ENCODE assay signal across 14 mouse cellular contexts in genomic region chr13:12274721-12275120, GRCm38 (mm10). TPM values are rescaled to one million over a fixed set of nuclear protein-coding genes. Genes with fewer than 3 reads are reported as not detected.
DNase-seq lines count a peak whose midpoint lies in the region; TF ChIP-seq lines count a peak whose summit lies in the region.
"Had no signal": no experiment of that assay in that cellular context is flagged by ENCODE, and none has a peak within 500 bp of the region (broad histone marks: within the 10 kb centered on the region; RNA-seq: fewer than 3 reads in every experiment).

No protein-coding gene starts in this region.

- WGBS in kidney, adult 2 months, result 35% methylated on average over 6 of the region's 6 CpGs
- WGBS in thymus, adult 2 months, result 82% methylated on average over 6 of the region's 6 CpGs

- no peaks in the 10 kb centered on the region for H3K36me3 ChIP-seq in kidney, adult 2 months (ENCODE audit: control insufficient read depth, insufficient read depth, low read length)
- no peaks in the 10 kb centered on the region for H3K36me3 ChIP-seq in thymus, adult 2 months (ENCODE audit: control insufficient read depth, insufficient read depth, low read length)

- no peak for TF ChIP-seq CTCF in kidney, adult 2 months (conservative IDR thresholded peaks at IDR 0.05; ENCODE audit: insufficient read depth, insufficient read length, low read depth, low read length)
- no peak for TF ChIP-seq CTCF in thymus, adult 2 months (IDR thresholded peaks at IDR 0.05; ENCODE audit: borderline replicate concordance, control insufficient read depth, extremely low read depth, insufficient read depth, low read length, poor library complexity)

- no peaks in the 10 kb centered on the region for H3K4me1 ChIP-seq in kidney, adult 2 months (ENCODE audit: control insufficient read depth, insufficient read depth, low read length)
- H3K4me1 ChIP-seq in thymus, adult 2 months (replicated peaks; ENCODE audit: control insufficient read depth, insufficient read depth, low read length), result peaks cover 26% of the 10 kb centered on the region

- peak; percentile 28 for DNase-seq in kidney, adult 2 months
- DNase-seq in kidney, adult 9 months, result no peak
- DNase-seq in thymus, adult 2 months, result no peak
- DNase-seq in thymus, postnatal 4 days, result no peak
- peak; percentile 65 for DNase-seq in heart, postnatal 4 days
- no peak for DNase-seq in right cerebral cortex, postnatal 10 days (ENCODE audit: low spot score in 2 of 2)
- DNase-seq in cerebellum, postnatal 4 days (ENCODE audit: low spot score in 2 of 2), result no peak
- DNase-seq: cerebellum, adult 9-11 months; forebrain, postnatal 0 days; gastrocnemius, postnatal 10 days; layer of hippocampus, postnatal 36 days; retina, postnatal 1 day; spleen, adult 18-20 months had no signal

- no peak for TF ChIP-seq POLR2A in kidney, adult 2 months (IDR thresholded peaks at IDR 0.05; ENCODE audit: low read depth, low read length)
- no peak for TF ChIP-seq POLR2A in thymus, adult 2 months (IDR thresholded peaks at IDR 0.05; ENCODE audit: control insufficient read depth, extremely low read depth, insufficient read depth, low read length, poor library complexity)

- H3K27ac ChIP-seq in kidney, adult 2 months (ENCODE audit: insufficient read depth, low read depth, low read length), result no peak overlapping the region
- peak overlapping the region; percentile 38 for H3K27ac ChIP-seq in thymus, adult 2 months (ENCODE audit: control insufficient read depth, insufficient read depth, low read length)
- H3K27ac ChIP-seq: hindbrain, postnatal 0 days had no signal

- no peaks in the 10 kb centered on the region for H3K27me3 ChIP-seq in kidney, adult 2 months (replicated peaks; ENCODE audit: control insufficient read depth, insufficient read depth, low read length)
- H3K27me3 ChIP-seq in thymus, adult 2 months (ENCODE audit: control insufficient read depth, insufficient read depth, low read length), result no peaks in the 10 kb centered on the region

- no peak overlapping the region for H3K4me3 ChIP-seq in kidney, adult 2 months (ENCODE audit: insufficient read depth, low read depth, low read length)
- H3K4me3 ChIP-seq in thymus, adult 2 months (ENCODE audit: control insufficient read depth, insufficient read depth, low read length), result no peak overlapping the region

RNA-seq across cellular contexts. Expression of gene Mtr, which starts 16.8 kb away (rescaled TPM):
- 6.6 and 7.4 TPM in 2 replicates for polyA plus RNA-seq in kidney, adult 2 months (2012; rRNA removed)
- 13.5 and 14.5 TPM in 2 replicates for polyA plus RNA-seq in thymus, adult 2 months (2012; rRNA removed)
- total RNA-seq in heart, postnatal 4 days (2021), result 10 to 100 TPM; 35.7 to 36.0 TPM

Comparison
In these comparisons a context has a peak if more than half of its experiments do, and no peak if none do; other contexts are left out.
1. DNase-seq: peak in kidney, adult 2 months (single experiment) and heart, postnatal 4 days (single experiment); none in kidney, adult 9 months (single experiment), thymus, adult 2 months (single experiment), thymus, postnatal 4 days (single experiment), right cerebral cortex, postnatal 10 days (0 of 2) and cerebellum, postnatal 4 days (0 of 2).